Mouse (Mus musculus) urinary bladder, postnatal 36 days (tissue): ENCODE measurements around the gene Tmem213.

ENCODE experiments used
- DNase-seq, 2 experiments: peaks; one replicate each; pipeline ENCODE4 v3.0.0; 2022; ENCODE audit warnings: low spot score in 2 of 2, mixed read lengths in 1 of 2

Tmem213 gene

DNA sequence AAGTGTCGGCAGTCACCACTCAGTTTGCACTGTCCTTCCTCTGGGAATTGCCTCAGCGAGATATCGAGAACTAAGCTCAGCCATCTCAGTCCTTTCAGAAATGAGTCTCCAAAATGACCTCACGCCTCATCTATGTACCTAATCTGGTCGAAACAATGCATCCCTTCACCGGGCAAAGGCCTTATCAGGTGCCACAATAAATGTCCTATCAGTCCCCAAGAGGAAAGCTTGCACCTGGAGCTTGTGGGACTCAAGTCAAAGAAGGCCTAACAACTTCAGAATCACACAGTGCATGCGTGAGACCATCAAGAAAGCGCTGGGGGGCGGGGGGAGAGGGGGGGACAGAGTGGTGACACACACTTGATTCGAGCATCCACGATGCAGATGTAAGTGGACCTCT, 43.2 kb downstream of the Tmem213 start:
- no peak for DNase-seq

DNA sequence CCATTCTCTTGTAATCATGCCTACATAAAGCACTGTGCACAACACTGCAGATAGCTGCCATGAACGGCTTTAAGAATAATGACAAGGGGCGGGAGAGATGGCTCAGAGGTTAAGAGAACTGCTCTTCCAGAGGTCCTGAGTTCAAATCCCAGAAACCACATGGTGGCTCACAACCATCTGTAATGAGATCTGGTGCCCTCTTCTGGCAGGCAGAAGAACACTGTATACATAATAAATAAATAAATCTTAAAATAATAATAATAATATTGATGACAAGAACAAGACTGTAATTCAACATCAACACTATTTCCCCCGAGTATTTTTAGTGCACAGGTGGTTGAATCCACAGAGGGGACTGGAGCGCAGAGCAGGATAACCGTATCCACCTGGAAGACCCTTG, 47.1 kb downstream of the Tmem213 start:
- DNase-seq: no peak

DNA sequence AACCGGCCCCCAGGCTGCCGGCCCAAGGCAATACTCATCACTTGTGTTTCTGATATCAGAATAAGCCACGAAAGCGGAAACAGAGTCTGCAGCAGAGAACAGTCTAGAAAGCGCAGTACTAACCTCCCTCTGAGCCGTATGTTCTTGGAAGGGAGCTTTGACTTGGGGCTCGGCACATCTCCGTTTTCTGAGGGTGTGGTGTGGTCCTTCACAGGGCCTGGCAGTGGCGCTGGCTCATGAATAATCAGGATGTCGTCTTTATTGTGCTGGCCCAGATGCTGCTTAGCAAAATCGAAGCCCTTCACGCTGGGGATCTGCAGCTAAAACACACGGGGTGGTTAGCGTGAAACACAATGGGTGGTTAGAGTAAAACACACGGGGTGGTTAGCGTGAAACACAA, 48.9 kb downstream of the Tmem213 start:
- no peak for DNase-seq

DNA sequence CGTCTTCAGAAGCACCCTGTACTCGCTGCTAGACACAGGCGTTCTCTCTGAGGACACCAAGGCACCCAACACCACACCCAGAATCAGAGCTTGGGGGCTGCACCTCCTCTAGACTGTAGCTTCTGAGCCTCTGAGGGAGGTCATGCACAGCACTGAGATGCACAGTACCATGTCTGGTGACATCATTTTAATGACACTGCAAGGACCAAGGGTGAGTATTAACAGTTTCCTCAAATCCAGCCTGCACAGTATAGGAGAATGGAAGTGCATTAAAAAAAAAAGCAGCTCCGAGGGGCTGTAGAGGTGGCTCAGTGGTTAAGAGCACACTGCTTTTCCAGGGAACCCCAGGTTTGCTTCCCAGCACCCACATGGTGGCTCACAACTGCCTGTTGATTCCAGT, 50.5 kb downstream of the Tmem213 start:
- no peak for DNase-seq

DNA sequence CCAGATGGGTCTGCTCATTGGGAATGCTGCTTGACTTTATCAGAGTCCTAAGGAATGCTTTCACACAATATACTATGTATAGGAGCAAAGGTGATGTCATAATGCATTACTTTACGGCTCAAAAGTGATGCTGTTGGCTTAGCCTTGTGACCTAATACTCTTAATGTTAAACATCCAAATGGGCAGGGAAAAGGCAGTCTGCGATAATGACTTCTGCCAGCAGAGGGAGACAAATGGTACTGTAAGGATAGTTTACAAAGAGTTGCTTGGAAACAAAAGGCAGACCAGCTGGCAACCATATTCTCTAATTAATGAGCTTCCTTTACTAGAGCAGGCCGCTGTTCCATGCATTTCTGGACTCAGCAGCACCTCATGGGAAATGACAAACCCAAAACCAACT, 51.0 kb downstream of the Tmem213 start:
- DNase-seq: peak; percentile 81 to 82

DNA sequence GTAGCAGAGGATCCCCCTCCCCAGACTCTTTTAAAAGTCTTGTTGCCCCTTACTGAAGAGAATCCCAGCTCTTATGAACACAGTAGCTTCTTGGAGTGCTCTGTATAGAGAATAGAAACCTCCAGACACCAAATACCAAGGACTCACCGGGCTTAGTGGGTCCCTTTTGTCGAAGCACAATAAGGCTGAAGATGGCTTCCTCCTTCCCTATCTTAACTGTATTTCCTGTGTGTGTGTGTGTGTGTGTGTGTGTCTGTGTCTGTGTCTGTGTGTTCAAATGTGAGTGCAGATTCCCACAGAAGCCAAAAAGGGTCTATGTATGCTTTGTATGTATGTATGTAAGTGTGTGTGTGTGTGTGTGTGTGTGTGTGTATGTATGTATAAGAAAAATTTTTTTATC, 51.5 kb downstream of the Tmem213 start:
- DNase-seq: no peak

DNA sequence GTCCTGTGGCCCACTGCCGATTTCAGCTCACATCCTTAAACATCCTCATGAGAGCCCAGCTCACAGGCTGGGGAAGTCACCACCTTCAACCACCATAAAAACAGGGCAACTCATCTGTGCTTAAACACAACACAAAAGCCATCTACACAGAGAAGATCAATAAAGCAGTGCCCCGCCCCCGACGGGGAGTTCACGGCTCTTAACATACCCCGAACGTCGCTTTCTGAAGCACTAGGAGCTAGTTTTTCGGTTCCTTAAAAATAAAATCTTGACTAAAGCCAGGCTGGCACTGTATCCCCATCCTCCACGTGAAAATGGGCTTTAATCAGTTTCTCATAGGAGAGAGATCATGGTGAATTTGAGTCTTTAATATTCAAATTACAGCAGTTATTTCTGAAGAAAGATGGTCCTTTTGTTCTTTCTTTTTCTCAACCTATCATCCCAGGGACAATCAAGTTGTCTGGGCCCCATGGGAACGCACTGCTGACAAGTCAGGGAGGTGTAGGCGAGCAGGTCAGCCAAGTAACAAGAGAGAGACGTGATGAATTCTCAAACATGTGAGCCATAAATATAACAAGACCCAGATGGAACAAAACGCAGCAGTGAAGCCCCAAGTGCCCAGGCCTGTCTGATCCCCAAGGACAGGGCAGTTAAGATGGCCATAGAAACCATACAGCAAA, 53.9 kb downstream of the Tmem213 start:
- no peak for DNase-seq

DNA sequence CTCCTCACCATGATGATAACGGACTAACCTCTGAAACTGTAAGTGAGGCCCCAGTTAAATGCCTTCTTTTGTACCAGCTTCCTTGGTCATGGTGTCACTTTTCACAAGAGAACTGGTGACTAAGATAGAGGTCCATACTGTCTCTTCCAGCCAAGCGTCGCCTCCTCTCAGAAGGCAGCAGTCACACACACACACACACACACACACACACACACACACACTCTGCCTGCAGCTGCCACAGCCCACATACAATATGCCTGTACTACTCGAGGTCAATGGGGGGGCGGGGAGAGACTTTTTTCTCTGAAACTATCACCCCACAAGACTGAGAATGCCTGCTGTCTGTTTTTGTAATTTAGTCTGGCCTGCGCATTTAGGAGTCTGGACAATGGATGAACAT, 55.6 kb downstream of the Tmem213 start:
- DNase-seq: no peak

DNA sequence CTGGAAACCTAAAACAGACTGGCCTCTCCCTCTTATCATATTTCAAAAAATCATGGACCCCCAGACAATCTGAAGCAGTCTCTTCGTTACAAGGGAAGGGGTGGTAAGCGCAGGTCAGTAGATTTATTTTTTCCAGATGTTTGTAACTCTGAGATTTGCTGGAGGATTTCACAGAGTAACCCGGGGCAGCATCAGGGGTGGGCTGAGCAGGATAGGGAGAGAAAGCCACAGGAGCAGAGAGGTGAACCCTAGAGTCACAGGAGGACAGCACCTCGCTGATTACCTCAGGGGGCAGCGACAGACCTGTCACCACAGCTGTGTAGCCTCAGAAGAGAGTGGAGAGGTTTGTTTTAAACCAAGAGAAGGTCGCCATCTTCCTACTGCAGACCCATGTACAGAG, 56.3 kb downstream of the Tmem213 start:
- no peak for DNase-seq
